Comparison of ENCODE assay signal across 23 mouse cellular contexts in the genomic region with DNA sequence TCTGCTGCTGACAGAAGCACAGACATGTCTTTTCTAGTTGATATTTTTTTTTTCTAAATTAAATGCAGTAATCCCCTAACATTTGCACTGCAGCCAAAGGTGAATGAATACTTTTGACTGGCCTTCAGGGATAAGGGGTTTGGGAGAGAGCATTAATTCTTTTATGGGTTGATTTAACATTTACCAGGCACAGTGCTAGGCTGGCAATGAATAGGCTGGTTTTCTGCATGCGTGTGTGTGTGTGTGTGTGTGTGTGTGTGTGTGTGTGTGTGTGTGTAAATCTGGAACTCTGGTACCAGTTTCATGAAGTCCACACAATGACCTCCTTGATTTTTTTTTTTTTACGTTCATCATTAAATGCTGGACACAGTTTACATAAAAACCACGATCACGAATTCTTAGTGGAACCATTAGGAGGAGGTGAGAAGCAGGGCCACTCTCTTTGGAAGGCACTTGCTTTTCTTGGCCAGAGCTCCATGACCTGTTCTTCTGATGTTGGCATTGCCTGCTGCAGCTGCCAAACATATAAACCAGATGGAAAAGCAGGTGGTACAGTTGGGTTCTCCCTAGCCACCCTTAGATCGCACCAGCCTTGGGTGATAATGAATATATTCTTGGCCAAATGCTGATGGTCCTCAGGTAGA.
DNase-seq lines count a peak whose midpoint lies in the region; ATAC-seq and TF ChIP-seq lines count a peak whose summit lies in the region.
"Had no signal": no experiment of that assay in that cellular context is flagged by ENCODE, and none has a peak within 500 bp of the region (broad histone marks: within the 10 kb centered on the region; RNA-seq: fewer than 3 reads in every experiment).

No protein-coding gene starts in this region.

- H3K27ac ChIP-seq in forebrain, embryonic 15.5 days (replicated peaks) = 0 out of 2 replicates have a peak overlapping the region, but pooled peaks have one; percentile 0
- H3K27ac ChIP-seq in forebrain, embryonic 14.5 days (ENCODE audit: low read depth, low read length) = no peak overlapping the region
- peak overlapping the region; percentile 44; the same call in 1 of the 2 replicates for H3K27ac ChIP-seq in lung, embryonic 15.5 days
- H3K27ac ChIP-seq in lung, postnatal 0 days (ENCODE audit: low read length) = no peak overlapping the region
- 0 out of 2 replicates have a peak overlapping the region, but pooled peaks have one; percentile 10 for H3K27ac ChIP-seq in midbrain, embryonic 16.5 days (ENCODE audit: low read length)
- no peak overlapping the region for H3K27ac ChIP-seq in midbrain, postnatal 0 days (ENCODE audit: low read depth, low read length)
- H3K27ac ChIP-seq in limb, embryonic 15.5 days = no peak overlapping the region
- H3K27ac ChIP-seq in thymus, adult 2 months (ENCODE audit: control insufficient read depth, insufficient read depth, low read length) = no peak overlapping the region
- H3K27ac ChIP-seq: forebrain, embryonic 10.5 days; forebrain, embryonic 13.5 days; heart, embryonic 15.5 days; hindbrain, embryonic 14.5 days had no signal

- no peaks in the 10 kb centered on the region for H3K36me3 ChIP-seq in forebrain, embryonic 15.5 days
- no peaks in the 10 kb centered on the region for H3K36me3 ChIP-seq in forebrain, embryonic 14.5 days (ENCODE audit: control insufficient read depth, insufficient read depth, low read length)
- H3K36me3 ChIP-seq in lung, embryonic 15.5 days = no peaks in the 10 kb centered on the region
- H3K36me3 ChIP-seq in lung, postnatal 0 days (ENCODE audit: insufficient read depth, low read length) = no peaks in the 10 kb centered on the region
- no peaks in the 10 kb centered on the region for H3K36me3 ChIP-seq in midbrain, embryonic 16.5 days (ENCODE audit: control insufficient read depth, insufficient read depth, low read length)
- H3K36me3 ChIP-seq in midbrain, postnatal 0 days (ENCODE audit: insufficient read depth, low read length) = no peaks in the 10 kb centered on the region
- no peaks in the 10 kb centered on the region for H3K36me3 ChIP-seq in limb, embryonic 15.5 days
- H3K36me3 ChIP-seq in thymus, adult 2 months (ENCODE audit: control insufficient read depth, insufficient read depth, low read length) = no peaks in the 10 kb centered on the region
- H3K36me3 ChIP-seq: forebrain, embryonic 10.5 days; G1E; heart, embryonic 12.5 days; heart, embryonic 15.5 days had no signal

- WGBS in forebrain, embryonic 15.5 days = 87% methylated on average over 5 of the region's 5 CpGs
- WGBS in forebrain, embryonic 14.5 days = 84% methylated on average over 5 of the region's 5 CpGs
- whole genome bisulfite sequencing in lung, embryonic 15.5 days = 62% methylated on average over 5 of the region's 5 CpGs
- WGBS in lung, postnatal 0 days = 73% methylated on average over 5 of the region's 5 CpGs
- 93% methylated on average over 5 of the region's 5 CpGs for WGBS in midbrain, embryonic 16.5 days
- 75% methylated on average over 5 of the region's 5 CpGs for WGBS in midbrain, postnatal 0 days
- 61% methylated on average over 5 of the region's 5 CpGs for WGBS in limb, embryonic 15.5 days
- WGBS in thymus, adult 2 months = 91% methylated on average over 5 of the region's 5 CpGs

- no peak for ATAC-seq in forebrain, embryonic 15.5 days (replicated peaks)
- no peak for ATAC-seq in forebrain, embryonic 14.5 days
- ATAC-seq in lung, embryonic 15.5 days (ENCODE audit: borderline replicate concordance, extremely low read depth, low FRiP score, low TSS enrichment) = no peak
- no peak for ATAC-seq in lung, postnatal 0 days
- no peak for ATAC-seq in midbrain, embryonic 16.5 days
- no peak for ATAC-seq in midbrain, postnatal 0 days (ENCODE audit: low FRiP score)
- ATAC-seq in limb, embryonic 15.5 days (ENCODE audit: insufficient number of reproducible peaks, low FRiP score, low TSS enrichment, low read depth) = peak; percentile 62; the same call in 1 of the 2 replicates
- ATAC-seq: forebrain, embryonic 13.5 days; Patski had no signal

- no peak for DNase-seq in forebrain, embryonic 14.5 days (ENCODE audit: low spot score)
- no peak for DNase-seq in lung, postnatal 0 days (ENCODE audit: low spot score)
- DNase-seq in midbrain, postnatal 0 days (ENCODE audit: low spot score) = no peak
- DNase-seq in thymus, adult 2 months = no peak
- DNase-seq: adrenal gland, postnatal 10 days; adrenal gland, postnatal 36 days; cerebellum, adult 18-20 months; cerebellum, adult 9-10 months; cerebellum, postnatal 14 days; gastrocnemius, postnatal 25 days; heart, adult 18-20 months; heart, postnatal 36 days had no signal

- no peaks in the 10 kb centered on the region for H3K9me3 ChIP-seq in forebrain, embryonic 15.5 days
- H3K9me3 ChIP-seq in forebrain, embryonic 14.5 days (replicated peaks; ENCODE audit: control insufficient read depth, low read length) = no peaks in the 10 kb centered on the region
- no peaks in the 10 kb centered on the region for H3K9me3 ChIP-seq in lung, embryonic 15.5 days
- no peaks in the 10 kb centered on the region for H3K9me3 ChIP-seq in lung, postnatal 0 days (ENCODE audit: low read length)
- no peaks in the 10 kb centered on the region for H3K9me3 ChIP-seq in midbrain, embryonic 16.5 days (replicated peaks; ENCODE audit: control insufficient read depth, low read length, poor library complexity, severe bottlenecking)
- H3K9me3 ChIP-seq in midbrain, postnatal 0 days (ENCODE audit: low read length) = no peaks in the 10 kb centered on the region
- no peaks in the 10 kb centered on the region for H3K9me3 ChIP-seq in limb, embryonic 15.5 days
- H3K9me3 ChIP-seq: forebrain, embryonic 10.5 days; forebrain, embryonic 13.5 days; G1E; heart, embryonic 12.5 days; heart, embryonic 15.5 days had no signal

- TF ChIP-seq EP300 in lung, postnatal 0 days (IDR thresholded peaks at IDR 0.05) = no peak

- H3K4me3 ChIP-seq in forebrain, embryonic 15.5 days = no peak overlapping the region
- H3K4me3 ChIP-seq in forebrain, embryonic 14.5 days (ENCODE audit: low read depth, low read length) = no peak overlapping the region
- H3K4me3 ChIP-seq in lung, embryonic 15.5 days = no peak overlapping the region
- H3K4me3 ChIP-seq in lung, postnatal 0 days (ENCODE audit: low read depth, low read length) = no peak overlapping the region
- no peak overlapping the region for H3K4me3 ChIP-seq in midbrain, embryonic 16.5 days (ENCODE audit: low read depth, low read length)
- H3K4me3 ChIP-seq in midbrain, postnatal 0 days (ENCODE audit: low read depth, low read length) = no peak overlapping the region
- no peak overlapping the region for H3K4me3 ChIP-seq in limb, embryonic 15.5 days
- no peak overlapping the region for H3K4me3 ChIP-seq in thymus, adult 2 months (ENCODE audit: control insufficient read depth, insufficient read depth, low read length)
- H3K4me3 ChIP-seq: forebrain, embryonic 10.5 days; forebrain, embryonic 13.5 days; heart, embryonic 12.5 days; heart, embryonic 15.5 days had no signal

- no peaks in the 10 kb centered on the region for H3K4me1 ChIP-seq in forebrain, embryonic 15.5 days
- H3K4me1 ChIP-seq in forebrain, embryonic 14.5 days (ENCODE audit: control insufficient read depth, insufficient read depth, low read length) = no peaks in the 10 kb centered on the region
- no peaks in the 10 kb centered on the region; the same call in 1 of the 2 replicates for H3K4me1 ChIP-seq in lung, embryonic 15.5 days
- H3K4me1 ChIP-seq in lung, postnatal 0 days (ENCODE audit: insufficient read depth, low read depth, low read length) = no peaks in the 10 kb centered on the region
- H3K4me1 ChIP-seq in midbrain, embryonic 16.5 days (ENCODE audit: control insufficient read depth, insufficient read depth, low read length) = no peaks in the 10 kb centered on the region; the same call in 1 of the 2 replicates
- H3K4me1 ChIP-seq in midbrain, postnatal 0 days (ENCODE audit: insufficient read depth, low read length) = no peaks in the 10 kb centered on the region
- H3K4me1 ChIP-seq in limb, embryonic 15.5 days = peaks cover 8% of the 10 kb centered on the region; the same call in 1 of the 2 replicates
- H3K4me1 ChIP-seq in thymus, adult 2 months (replicated peaks; ENCODE audit: control insufficient read depth, insufficient read depth, low read length) = no peaks in the 10 kb centered on the region
- H3K4me1 ChIP-seq: heart, embryonic 12.5 days; heart, embryonic 15.5 days had no signal

- H3K4me2 ChIP-seq in forebrain, embryonic 15.5 days (replicated peaks) = no peak overlapping the region
- no peak overlapping the region for H3K4me2 ChIP-seq in forebrain, embryonic 14.5 days (ENCODE audit: low read length)
- no peak overlapping the region for H3K4me2 ChIP-seq in lung, embryonic 15.5 days
- H3K4me2 ChIP-seq in lung, postnatal 0 days (replicated peaks; ENCODE audit: low read depth, low read length) = no peak overlapping the region
- no peak overlapping the region for H3K4me2 ChIP-seq in midbrain, embryonic 16.5 days (ENCODE audit: low read length)
- no peak overlapping the region for H3K4me2 ChIP-seq in midbrain, postnatal 0 days (ENCODE audit: low read depth, low read length, poor library complexity, severe bottlenecking)
- H3K4me2 ChIP-seq in limb, embryonic 15.5 days = no peak overlapping the region
- H3K4me2 ChIP-seq: forebrain, embryonic 13.5 days; heart, embryonic 12.5 days; heart, embryonic 15.5 days; hindbrain, embryonic 14.5 days had no signal

- no peak for TF ChIP-seq POLR2A in thymus, adult 2 months (IDR thresholded peaks at IDR 0.05; ENCODE audit: control insufficient read depth, extremely low read depth, insufficient read depth, low read length, poor library complexity)

- H3K27me3 ChIP-seq in forebrain, embryonic 15.5 days = no peaks in the 10 kb centered on the region
- H3K27me3 ChIP-seq in forebrain, embryonic 14.5 days (replicated peaks; ENCODE audit: control insufficient read depth, insufficient read depth, low read length) = no peaks in the 10 kb centered on the region
- H3K27me3 ChIP-seq in lung, embryonic 15.5 days = no peaks in the 10 kb centered on the region
- H3K27me3 ChIP-seq in lung, postnatal 0 days (replicated peaks; ENCODE audit: insufficient read depth, low read length) = no peaks in the 10 kb centered on the region
- H3K27me3 ChIP-seq in midbrain, embryonic 16.5 days (ENCODE audit: control insufficient read depth, insufficient read depth, low read depth, low read length) = no peaks in the 10 kb centered on the region
- no peaks in the 10 kb centered on the region for H3K27me3 ChIP-seq in midbrain, postnatal 0 days (ENCODE audit: insufficient read depth, low read length)
- no peaks in the 10 kb centered on the region for H3K27me3 ChIP-seq in limb, embryonic 15.5 days
- H3K27me3 ChIP-seq in thymus, adult 2 months (ENCODE audit: control insufficient read depth, insufficient read depth, low read length) = no peaks in the 10 kb centered on the region
- H3K27me3 ChIP-seq: forebrain, embryonic 13.5 days; heart, embryonic 12.5 days; heart, embryonic 15.5 days had no signal

- no peak for TF ChIP-seq CTCF in lung, postnatal 0 days (IDR thresholded peaks at IDR 0.05)
- TF ChIP-seq CTCF in midbrain, postnatal 0 days (IDR thresholded peaks at IDR 0.05) = no peak
- no peak for TF ChIP-seq CTCF in thymus, adult 2 months (IDR thresholded peaks at IDR 0.05; ENCODE audit: borderline replicate concordance, control insufficient read depth, extremely low read depth, insufficient read depth, low read length, poor library complexity)

- no peak overlapping the region for H3K9ac ChIP-seq in forebrain, embryonic 15.5 days (replicated peaks)
- no peak overlapping the region for H3K9ac ChIP-seq in forebrain, embryonic 14.5 days (ENCODE audit: low read length)
- H3K9ac ChIP-seq in lung, embryonic 15.5 days = no peak overlapping the region
- H3K9ac ChIP-seq in lung, postnatal 0 days (replicated peaks; ENCODE audit: low read depth) = no peak overlapping the region
- no peak overlapping the region for H3K9ac ChIP-seq in midbrain, embryonic 16.5 days (ENCODE audit: low read depth, low read length)
- H3K9ac ChIP-seq in midbrain, postnatal 0 days (replicated peaks; ENCODE audit: low read length, poor library complexity, severe bottlenecking) = no peak overlapping the region
- H3K9ac ChIP-seq in limb, embryonic 15.5 days = no peak overlapping the region
- H3K9ac ChIP-seq: forebrain, embryonic 13.5 days; heart, embryonic 12.5 days; heart, embryonic 15.5 days; hindbrain, embryonic 14.5 days had no signal

Comparison
In these comparisons a context has a peak if more than half of its experiments do, and no peak if none do; other contexts are left out.
1. H3K27ac ChIP-seq: peak in forebrain, embryonic 15.5 days (single experiment), lung, embryonic 15.5 days (single experiment) and midbrain, embryonic 16.5 days (single experiment); none in forebrain, embryonic 14.5 days (single experiment), lung, postnatal 0 days (single experiment), midbrain, postnatal 0 days (single experiment), limb, embryonic 15.5 days (single experiment) and thymus, adult 2 months (single experiment).